Mouse (Mus musculus): ENCODE data around the gene Nol8.

Gene Nol8

GRCm38 (mm10) chr13:49684266-49684665, 31.4 kb downstream of the Nol8 start:
- ATAC-seq (ENCODE audit: low TSS enrichment) = no peak

GRCm38 (mm10) chr13:49691056-49691455, 38.2 kb downstream of the Nol8 start:
- ATAC-seq (ENCODE audit: low TSS enrichment) = no peak

GRCm38 (mm10) chr13:49703216-49703779, 50.4 kb downstream of the Nol8 start:
- ATAC-seq (ENCODE audit: low TSS enrichment) = no peak

DNA sequence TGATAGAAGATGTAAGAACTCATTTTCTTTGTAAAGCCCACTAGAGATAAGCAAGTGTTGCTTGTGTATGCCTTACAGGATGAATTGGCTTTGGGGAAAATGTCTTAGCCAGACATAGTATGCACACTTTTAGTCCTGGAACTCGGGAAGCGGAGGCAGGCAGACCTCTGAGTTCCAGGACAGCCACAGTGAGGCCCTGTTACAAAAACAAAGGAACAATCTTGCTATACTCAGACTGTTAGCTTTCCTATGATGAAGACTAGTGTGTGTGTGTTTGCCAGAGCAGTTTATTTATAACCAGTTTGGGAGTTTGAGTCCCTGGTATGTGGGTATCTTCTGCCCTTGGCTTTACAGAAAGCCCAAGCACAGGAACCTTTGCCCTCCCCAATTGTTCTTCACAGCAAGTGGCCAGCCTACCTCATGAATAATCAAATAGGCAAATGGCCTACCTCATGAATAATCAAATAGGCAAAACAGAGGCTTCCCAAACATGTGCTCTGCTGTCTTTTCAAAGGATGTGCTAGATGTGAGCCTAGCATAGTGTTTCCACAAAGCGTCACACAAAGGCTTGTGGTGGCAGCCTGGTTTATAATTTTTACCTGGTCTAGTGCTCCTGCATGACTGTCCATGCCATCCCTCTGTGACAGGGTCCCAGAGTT, 53.3 kb downstream of the Nol8 start:
- ATAC-seq (ENCODE audit: low TSS enrichment) = no peak

DNA sequence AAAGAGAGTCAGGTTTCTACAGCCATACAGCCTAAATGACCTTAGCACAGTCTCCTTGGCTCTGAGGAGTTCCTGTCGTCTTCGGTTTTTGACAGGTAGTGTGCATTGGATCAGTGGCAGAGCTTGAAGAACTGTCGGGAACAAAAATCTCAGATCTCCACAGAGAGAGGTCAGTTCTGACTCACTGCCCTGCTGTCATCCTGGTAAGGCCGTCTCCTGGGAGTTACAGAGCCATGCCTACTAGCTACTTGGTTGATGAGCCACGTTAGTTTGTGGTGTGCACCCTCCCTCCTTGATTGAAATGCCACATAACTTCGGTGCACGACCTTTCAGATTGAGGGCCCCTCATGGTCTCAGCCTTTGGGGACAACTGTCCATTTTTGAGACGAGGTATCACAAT, 55.4 kb downstream of the Nol8 start:
- ATAC-seq (ENCODE audit: low TSS enrichment) = no peak

- ATAC-seq (ENCODE audit: low TSS enrichment) = no peak
Observed at GRCm38 (mm10) chr13:49712047-49712721, 59.3 kb downstream of the Nol8 start.

DNA sequence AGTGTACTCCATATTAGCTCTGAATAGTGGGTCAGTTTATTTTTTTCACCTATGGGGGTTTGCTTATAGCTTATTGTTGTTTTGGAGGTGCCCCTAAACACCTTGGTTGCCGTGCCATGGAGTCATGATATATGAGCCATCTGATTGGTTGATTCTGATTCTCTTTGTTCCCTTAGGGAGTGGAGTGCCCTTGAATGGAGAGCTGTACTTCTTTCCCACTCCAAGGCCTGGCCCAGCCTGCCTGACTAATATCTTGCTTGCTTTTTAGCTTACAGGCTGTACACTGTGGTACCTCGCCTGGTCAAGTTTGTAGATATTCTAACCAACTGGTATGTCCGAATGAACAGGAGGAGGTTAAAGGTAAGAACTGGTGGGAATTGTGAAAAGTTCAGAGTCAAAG, 66.4 kb downstream of the Nol8 start:
- no peak for ATAC-seq (ENCODE audit: low TSS enrichment)

Measured in frontal cortex, adult (tissue).